Mouse (Mus musculus) MEL (cell line): ENCODE results near the gene Senp1.

Experiments used
- CTCF ChIP-seq, 3 experiments: IDR thresholded peaks in 2 of 3; conservative IDR thresholded peaks in 1 of 3; 2 replicates each; pipeline ENCODE4 v1.5.1; 2011 to 2012; ENCODE audit warnings: low read length in 3 of 3, low read depth in 2 of 3, mild to moderate bottlenecking in 2 of 3, improper control_type of control experiment in 1 of 3, inconsistent platforms in 1 of 3, mixed read lengths in 1 of 3, moderate library complexity in 1 of 3; ENCODE audit not compliant: control insufficient read depth in 1 of 3, insufficient read depth in 1 of 3, poor library complexity in 1 of 3, severe bottlenecking in 1 of 3
- ELF1 ChIP-seq: IDR thresholded peaks from 2 replicates; pipeline ENCODE4 v1.6.1; 2014; ENCODE audit warnings: low read depth, mild to moderate bottlenecking, inconsistent platforms, low read length, improper control_type of control experiment, moderate library complexity
- EP300 ChIP-seq, 2 experiments: IDR thresholded peaks; 2 replicates each; pipeline ENCODE4 v1.6.1; 2011; ENCODE audit warnings: improper control_type of control experiment in 2 of 2, low read length in 2 of 2, low read depth in 1 of 2, mild to moderate bottlenecking in 1 of 2
- GATA1 ChIP-seq: IDR thresholded peaks from 2 replicates; pipeline ENCODE4 v1.6.1; 2011; ENCODE audit warnings: low read depth, low read length, improper control_type of control experiment
- NELFE ChIP-seq: IDR thresholded peaks from 2 replicates; pipeline ENCODE4 v1.6.1; 2011; ENCODE audit warnings: low read depth, low read length, improper control_type of control experiment
- POLR2A ChIP-seq, 2 experiments: IDR thresholded peaks; 2 replicates each; pipeline ENCODE4 v1.6.1; 2011 to 2012; ENCODE audit warnings: low read length in 2 of 2, mild to moderate bottlenecking in 2 of 2, control low read depth in 1 of 2, improper control_type of control experiment in 1 of 2, low read depth in 1 of 2, moderate library complexity in 1 of 2; ENCODE audit not compliant: control insufficient read depth in 1 of 2, insufficient read depth in 1 of 2, poor library complexity in 1 of 2
- SIN3A ChIP-seq: IDR thresholded peaks from 2 replicates; pipeline ENCODE4 v1.6.1; 2012; ENCODE audit warnings: low read length, improper control_type of control experiment, inconsistent platforms
- TAL1 ChIP-seq: IDR thresholded peaks from 2 replicates; pipeline ENCODE4 v1.6.1; 2012; ENCODE audit warnings: mild to moderate bottlenecking, inconsistent platforms, low read length, moderate library complexity, mixed read lengths
- TCF12 ChIP-seq: IDR thresholded peaks from 2 replicates; pipeline ENCODE4 v1.6.1; 2014; ENCODE audit warnings: low read depth, mild to moderate bottlenecking, inconsistent platforms, low read length, improper control_type of control experiment, moderate library complexity
- USF1 ChIP-seq: IDR thresholded peaks from 2 replicates; pipeline ENCODE4 v1.6.1; 2014; ENCODE audit warnings: low read depth, mild to moderate bottlenecking, inconsistent platforms, low read length, improper control_type of control experiment, moderate library complexity
- ZC3H11A ChIP-seq: IDR thresholded peaks from 2 replicates; pipeline ENCODE4 v1.6.1; 2012; ENCODE audit warnings: low read depth, mild to moderate bottlenecking, inconsistent platforms, low read length, improper control_type of control experiment
- ZMIZ1 ChIP-seq: IDR thresholded peaks from 2 replicates; pipeline ENCODE4 v1.6.1; 2012; ENCODE audit warnings: low read depth, mild to moderate bottlenecking, inconsistent platforms, low read length, improper control_type of control experiment, moderate library complexity
- ZNF384 ChIP-seq: IDR thresholded peaks from 2 replicates; pipeline ENCODE4 v1.6.1; 2012; ENCODE audit warnings: low read depth, mild to moderate bottlenecking, inconsistent platforms, low read length, improper control_type of control experiment

GRCm38 (mm10) chr15:98021886-98022285 lies 71.7 kb downstream of the Senp1 start:
- TF ChIP-seq TCF12 (no peak), CTCF (IDR thresholded peaks at IDR 0.05 in 2 of 3, conservative IDR thresholded peaks at IDR 0.05 in 1 of 3; ENCODE audit: control insufficient read depth in 1 of 3, insufficient read depth in 1 of 3, low read depth in 2 of 3, low read length in 3 of 3, poor library complexity in 1 of 3, severe bottlenecking in 1 of 3) (no peak), ZNF384 (no peak), NELFE (no peak), TAL1 (no peak), EP300 (IDR thresholded peaks at IDR 0.05; ENCODE audit: low read depth in 1 of 2, low read length in 2 of 2) (no peak), ZMIZ1 (no peak), GATA1 (no peak), ELF1 (no peak), POLR2A (IDR thresholded peaks at IDR 0.05; ENCODE audit: control insufficient read depth in 1 of 2, insufficient read depth in 1 of 2, low read depth in 1 of 2, low read length in 2 of 2, poor library complexity in 1 of 2) (no peak), SIN3A (no peak), USF1 (no peak), ZC3H11A (no peak)
